Mouse (Mus musculus) embryonic facial prominence, embryonic 12.5 days (tissue): ENCODE measurements around the gene Rbm6. TPM values are rescaled to one million over a fixed set of nuclear protein-coding genes. Genes with fewer than 3 reads are reported as not detected.

Experiments used
- polyA plus RNA-seq: library from polyadenylated mRNA; unstranded; fragments of >200 nt; fragmentation: Nextera tagmentation; extraction: Ambion mirVana; gene quantifications from 2 replicates; pipeline ENCODE4 v1.2.1, GENCODE M21; 2016

Gene Rbm6
- polyA plus RNA-seq, 1 experiment from 2014 or later, result 110 TPM

Other genes with a start within 250 kb of the Rbm6 start
- 439 and 443 TPM in 2 replicates for gene Gnai2, start 237.9 kb downstream of the Rbm6 start, polyA plus RNA-seq
- 8.2 and 8.3 TPM in 2 replicates for gene Slc38a3, start 203.7 kb downstream of the Rbm6 start, polyA plus RNA-seq
- gene Gnat1, start 193.5 kb downstream of the Rbm6 start, polyA plus RNA-seq, result 1.4 and 3.0 TPM in 2 replicates
- 52.4 and 53.1 TPM in 2 replicates for gene Sema3f, start 162.8 kb downstream of the Rbm6 start, polyA plus RNA-seq
- gene Rbm5, start 102.2 kb downstream of the Rbm6 start, polyA plus RNA-seq, result 232 and 261 TPM in 2 replicates
- 11.3 and 14.1 TPM in 2 replicates for gene Mon1a, start 14.9 kb upstream of the Rbm6 start, polyA plus RNA-seq
- 2.8 and 3.6 TPM in 2 replicates for gene Mst1r, start 33.6 kb upstream of the Rbm6 start, polyA plus RNA-seq
- gene Actl11, start 55.2 kb upstream of the Rbm6 start, polyA plus RNA-seq, result not detected in 2 replicates
- gene Camkv, start 62.4 kb upstream of the Rbm6 start, polyA plus RNA-seq, result 7.0 and 7.5 TPM in 2 replicates
- 29.4 and 29.6 TPM in 2 replicates for gene Traip, start 76.9 kb upstream of the Rbm6 start, polyA plus RNA-seq
- gene Uba7, start 102.3 kb upstream of the Rbm6 start, polyA plus RNA-seq, result 24.6 and 25.0 TPM in 2 replicates
- gene Gm20661, start 109.8 kb upstream of the Rbm6 start, polyA plus RNA-seq, result 8.8 and 11.0 TPM in 2 replicates
- gene Inka1, start 112.6 kb upstream of the Rbm6 start, polyA plus RNA-seq, result 97.0 and 98.9 TPM in 2 replicates
- 14.6 and 16.2 TPM in 2 replicates for gene Cdhr4, start 119.3 kb upstream of the Rbm6 start, polyA plus RNA-seq
- 0.51 and 0.85 TPM in 2 replicates for gene Gm20662, start 123.1 kb upstream of the Rbm6 start, polyA plus RNA-seq
- 82.2 and 85.6 TPM in 2 replicates for gene Ip6k1, start 129.3 kb upstream of the Rbm6 start, polyA plus RNA-seq
- gene Gmppb, start 176.0 kb upstream of the Rbm6 start, polyA plus RNA-seq, result 25.1 and 28.8 TPM in 2 replicates
- gene Amigo3, start 179.9 kb upstream of the Rbm6 start, polyA plus RNA-seq, result 3.1 and 4.2 TPM in 2 replicates
- 0.29 and 0.31 TPM in 2 replicates for gene Mst1, start 207.2 kb upstream of the Rbm6 start, polyA plus RNA-seq
- gene Rnf123, start 210.1 kb upstream of the Rbm6 start, polyA plus RNA-seq, result 34.5 and 38.2 TPM in 2 replicates
- gene Apeh, start 221.4 kb upstream of the Rbm6 start, polyA plus RNA-seq, result 54.7 and 55.0 TPM in 2 replicates